Mouse (Mus musculus): ENCODE data around the gene Slco3a1. TPM values are rescaled to one million over a fixed set of nuclear protein-coding genes. Genes with fewer than 3 reads are reported as not detected.

The Slco3a1 gene
- 98.9 and 111 TPM in 2 replicates for polyA plus RNA-seq (2012; rRNA removed)

DNA sequence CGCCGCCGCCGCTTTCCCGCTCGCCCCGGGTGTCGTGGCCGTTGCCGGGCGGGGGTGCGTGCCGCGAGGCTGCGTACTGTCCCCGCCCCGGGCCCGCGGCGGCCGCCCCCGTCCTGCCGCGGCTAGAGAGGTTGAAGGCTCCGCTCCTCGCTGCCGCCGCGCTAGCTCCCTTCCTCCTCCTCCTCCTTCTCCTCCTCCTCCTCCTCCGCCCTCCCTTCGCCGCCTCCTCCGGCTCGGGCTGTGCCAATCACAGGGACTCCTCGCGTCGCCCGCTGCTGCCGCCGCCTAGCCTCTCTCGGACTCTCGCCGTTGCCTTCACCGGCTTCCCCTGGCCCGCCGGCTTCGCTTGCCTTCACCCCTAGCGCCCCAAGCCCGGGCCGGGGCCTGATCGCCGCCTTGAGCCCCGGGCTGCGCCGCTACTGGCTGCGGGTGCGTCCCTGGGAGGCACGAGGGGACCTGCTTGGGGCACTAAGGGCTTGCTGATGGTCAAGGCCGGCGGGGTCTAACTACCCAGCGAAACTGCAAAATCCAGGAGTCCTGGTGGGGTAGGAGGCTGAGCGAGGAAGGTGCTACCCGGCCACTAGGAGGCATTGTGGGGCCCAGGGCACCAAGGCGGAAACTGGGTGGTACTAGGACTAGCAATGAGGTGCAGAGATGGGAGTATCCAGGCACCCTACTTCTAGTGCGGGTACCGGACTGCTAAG lies at the start of gene Slco3a1:
Gene Slco3a1 (minus strand): TSS at position 173 of the 704 bp plus-strand sequence.

All from ovary, adult 2 months (tissue).